Mouse (Mus musculus): ENCODE data around the gene Upp2.

The Upp2 gene

DNA sequence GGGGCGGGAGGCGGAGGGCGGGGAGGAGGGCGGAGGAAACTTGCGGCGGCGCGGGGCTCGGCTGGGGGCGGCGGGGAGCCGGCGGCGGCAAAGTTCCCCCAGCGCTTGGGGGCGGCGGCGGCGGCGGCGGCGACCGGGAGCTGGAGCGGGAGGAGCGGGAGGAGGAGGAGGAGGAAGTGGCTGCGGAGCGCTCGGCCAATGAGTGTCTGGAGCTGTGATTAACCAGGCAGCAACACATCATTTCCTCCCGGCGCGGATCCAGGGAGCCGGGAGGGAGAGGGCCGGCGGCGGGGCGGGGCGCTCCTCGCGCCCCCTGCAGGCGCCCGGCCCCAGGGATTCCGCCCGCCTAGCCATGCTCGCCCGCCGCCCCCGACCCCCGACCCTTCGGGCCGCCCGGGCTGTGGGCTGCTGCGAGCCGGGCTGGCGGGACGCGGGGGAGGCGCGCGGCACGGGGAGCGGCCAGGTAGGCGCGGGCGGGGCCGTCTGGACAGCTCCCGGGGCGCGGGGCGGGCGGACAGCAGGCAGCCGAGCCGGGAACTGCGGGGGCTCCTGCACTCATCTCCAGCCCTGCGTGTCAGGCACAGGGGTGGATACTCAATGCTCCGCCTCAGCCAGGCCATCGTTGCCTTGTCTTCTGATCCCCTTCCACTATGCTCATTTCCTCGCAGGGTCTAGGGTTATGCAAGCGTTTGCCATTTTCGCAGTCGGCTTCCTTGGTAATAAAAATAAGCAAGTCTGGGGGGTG, at the start of gene Upp2, which contains the start of gene Acvr1:
Gene Upp2 (plus strand): TSS at position 233 of the 745 bp plus-strand sequence.
Gene Acvr1 (minus strand): TSS at position 92 of the 745 bp plus-strand sequence.
- DNase-seq (ENCODE audit: low spot score in 2 of 2), result peak; percentile 91 to 92

GRCm38 (mm10) chr2:58518517-58518916, 48.6 kb upstream of the Upp2 start:
- DNase-seq (ENCODE audit: low spot score in 2 of 2), result no peak

DNA sequence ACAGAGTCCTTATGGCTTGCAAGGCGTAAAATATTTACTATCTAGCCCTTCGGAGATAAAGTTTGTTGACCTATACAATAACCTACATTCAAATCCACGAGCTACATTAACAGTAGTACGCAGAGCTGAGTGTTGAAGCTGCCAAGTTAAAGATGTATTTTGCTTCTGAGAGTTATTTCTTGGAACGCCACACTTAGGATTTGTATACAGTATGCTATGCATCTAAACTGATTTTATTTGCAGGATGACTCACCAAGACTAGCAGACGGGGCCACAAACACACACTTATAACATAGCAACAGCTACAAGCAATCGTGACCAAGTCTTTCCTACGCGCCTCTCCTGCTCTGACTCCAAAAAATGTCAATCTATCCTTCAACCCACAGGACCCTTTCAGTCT, 46.4 kb upstream of the Upp2 start:
- no peak for DNase-seq (ENCODE audit: low spot score in 2 of 2)

DNA sequence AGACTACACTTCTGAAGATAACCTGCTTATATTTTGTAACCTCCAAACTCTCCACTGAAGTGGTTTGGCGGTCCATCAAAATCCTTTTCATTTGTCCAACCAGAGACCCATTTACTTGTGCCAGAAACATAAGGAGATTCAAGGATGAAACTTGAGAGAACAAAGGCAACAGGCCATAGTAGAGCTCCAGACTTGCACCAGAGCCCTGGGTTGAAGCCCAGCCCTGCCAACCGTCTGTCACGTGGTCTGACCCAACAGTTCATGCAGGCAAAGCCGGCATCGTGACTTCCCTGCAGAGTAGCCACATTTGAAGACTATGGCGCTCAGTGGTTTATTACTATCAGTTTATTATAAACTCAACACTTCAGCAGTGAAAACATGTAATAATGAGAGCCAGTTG, 45.5 kb upstream of the Upp2 start:
- DNase-seq (ENCODE audit: low spot score in 2 of 2), result peak in 1 of 2 experiments; percentile 36

- no peak for DNase-seq (ENCODE audit: low spot score in 2 of 2)
Measured at GRCm38 (mm10) chr2:58523097-58523496, 44.0 kb upstream of the Upp2 start.

- DNase-seq (ENCODE audit: low spot score in 2 of 2), result no peak
Measured at GRCm38 (mm10) chr2:58523894-58524293, 43.2 kb upstream of the Upp2 start.

- DNase-seq (ENCODE audit: low spot score in 2 of 2), result no peak
Measured at GRCm38 (mm10) chr2:58524356-58524755, 42.7 kb upstream of the Upp2 start.

DNA sequence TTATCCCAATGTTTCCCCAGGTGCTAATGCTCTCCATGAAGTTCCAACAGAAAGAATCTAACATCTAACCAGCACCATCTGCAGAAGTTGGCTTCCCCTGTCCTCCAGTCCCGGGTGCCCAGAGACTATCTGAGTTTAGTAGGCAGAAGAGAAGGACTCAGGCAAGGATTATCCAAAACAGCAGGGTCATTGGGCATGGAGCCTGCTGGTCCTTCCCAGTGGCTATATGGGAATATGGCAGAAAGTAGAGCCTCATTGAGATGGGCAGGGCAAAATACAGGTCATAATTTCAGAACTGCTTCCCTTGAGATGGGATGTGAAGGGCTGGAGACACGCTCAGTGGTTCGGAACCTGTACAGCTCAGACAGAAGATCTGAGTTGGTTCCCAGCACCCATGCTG, 39.3 kb upstream of the Upp2 start:
- DNase-seq (ENCODE audit: low spot score in 2 of 2), result no peak

GRCm38 (mm10) chr2:58529384-58529783, 37.7 kb upstream of the Upp2 start:
- no peak for DNase-seq (ENCODE audit: low spot score in 2 of 2)

- DNase-seq (ENCODE audit: low spot score in 2 of 2), result no peak
Measured at GRCm38 (mm10) chr2:58529860-58530440, 37.1 kb upstream of the Upp2 start.

GRCm38 (mm10) chr2:58530521-58530920, 36.6 kb upstream of the Upp2 start:
- no peak for DNase-seq (ENCODE audit: low spot score in 2 of 2)

GRCm38 (mm10) chr2:58532260-58532850, 34.7 kb upstream of the Upp2 start:
- DNase-seq (ENCODE audit: low spot score in 2 of 2), result peak; percentile 89 to 92

DNA sequence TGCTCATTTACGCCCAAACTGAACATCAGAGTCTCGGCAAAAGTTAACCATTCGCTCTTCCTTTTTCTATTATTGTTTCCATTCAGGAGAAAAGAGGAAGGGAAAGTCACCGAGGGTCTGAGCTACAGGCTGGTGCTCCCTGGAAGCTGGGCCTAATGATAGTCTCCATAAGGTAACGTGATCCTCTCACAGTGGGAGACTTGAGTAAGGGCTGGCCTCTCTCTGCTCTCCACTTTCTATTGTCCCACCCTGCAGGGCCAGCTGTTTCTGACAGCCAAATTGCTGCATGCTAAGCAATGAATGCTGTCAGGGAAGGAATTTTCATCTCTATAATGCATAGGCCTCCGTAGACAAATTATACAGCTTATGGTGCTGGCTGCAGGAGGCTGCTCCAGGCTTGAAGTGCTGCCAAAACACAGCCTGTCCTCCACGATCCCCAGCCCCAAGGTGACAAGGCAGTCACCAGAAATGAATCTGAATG, 33.5 kb upstream of the Upp2 start:
- DNase-seq (ENCODE audit: low spot score in 2 of 2), result no peak

DNA sequence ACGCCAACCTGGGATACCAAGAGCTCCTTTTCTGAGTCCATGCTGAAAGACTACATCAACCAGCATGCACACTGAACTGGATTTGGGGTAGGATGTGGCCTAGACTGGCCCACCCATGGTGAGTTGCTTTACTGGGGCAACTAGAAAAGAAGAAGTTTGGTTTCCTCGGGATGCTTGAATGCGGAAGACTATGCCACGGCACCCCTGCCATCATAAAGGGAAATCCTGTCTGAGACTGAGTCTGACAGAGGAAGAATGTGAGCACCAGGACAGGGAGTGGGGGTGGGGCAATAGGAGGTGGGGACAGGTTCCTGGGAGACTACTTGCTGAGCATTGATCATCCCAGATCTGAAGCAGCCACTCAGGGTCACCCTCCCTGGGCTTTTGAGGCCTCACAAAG, 32.7 kb upstream of the Upp2 start:
- no peak for DNase-seq (ENCODE audit: low spot score in 2 of 2)

DNA sequence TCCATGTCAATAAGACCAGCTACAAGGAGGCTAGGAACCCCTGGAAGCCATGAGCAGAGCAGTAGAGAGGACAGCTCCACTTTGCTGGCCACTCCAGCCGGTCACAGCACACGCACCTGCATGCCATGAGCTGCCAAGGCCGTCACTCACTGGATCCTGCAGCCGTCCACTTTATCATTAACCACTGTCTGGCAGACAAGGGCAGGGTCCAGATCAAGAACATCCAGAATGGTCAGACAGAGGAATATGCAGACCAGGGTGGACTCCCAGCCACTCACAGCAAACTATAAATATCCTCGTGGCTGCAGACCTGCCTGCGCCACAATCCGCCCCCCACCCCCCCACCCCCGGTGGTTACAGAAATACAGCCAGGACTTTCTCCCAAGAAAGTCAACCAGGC, 31.9 kb upstream of the Upp2 start:
- DNase-seq (ENCODE audit: low spot score in 2 of 2), result no peak

GRCm38 (mm10) chr2:58536796-58537195, 30.3 kb upstream of the Upp2 start:
- DNase-seq (ENCODE audit: low spot score in 2 of 2), result no peak

DNA sequence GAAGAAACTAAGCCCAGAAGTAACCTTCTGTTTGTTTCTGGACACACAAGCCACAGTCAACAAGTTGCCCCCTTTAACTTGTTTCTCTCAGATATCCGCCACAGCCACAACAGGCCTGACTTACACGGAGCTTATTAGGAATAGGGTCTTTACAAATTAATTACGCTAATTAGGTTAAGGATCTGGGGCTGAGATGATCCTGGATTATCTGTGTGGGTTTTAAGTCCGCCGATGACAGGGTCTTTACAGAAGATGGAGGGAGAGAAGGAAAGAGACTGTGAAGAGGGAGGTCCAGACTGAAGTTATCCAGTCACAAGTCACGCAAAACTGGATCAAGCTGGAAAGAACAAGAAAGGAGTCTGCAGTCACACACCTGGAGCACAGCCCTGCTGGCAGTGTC, 28.9 kb upstream of the Upp2 start:
- DNase-seq (ENCODE audit: low spot score in 2 of 2), result no peak

DNA sequence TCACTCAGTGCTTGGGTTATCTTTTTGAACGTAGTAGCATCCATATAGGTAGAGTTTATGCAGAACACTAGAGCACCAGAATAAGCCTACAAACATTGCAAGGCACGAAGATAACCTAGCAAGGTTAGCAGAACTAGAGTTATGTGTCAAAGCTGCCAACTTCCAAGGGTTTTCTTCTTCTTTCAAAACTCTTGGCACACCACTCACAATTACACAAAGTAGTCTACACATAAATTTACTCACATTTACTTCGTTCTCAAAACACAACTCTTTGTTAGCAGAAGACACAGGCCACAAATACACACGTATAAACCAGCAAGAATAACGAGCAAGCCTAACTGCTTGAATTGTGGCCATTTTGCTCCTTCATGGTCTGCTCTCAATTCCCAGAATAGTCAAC, 23.8 kb upstream of the Upp2 start:
- DNase-seq (ENCODE audit: low spot score in 2 of 2), result no peak

GRCm38 (mm10) chr2:58544368-58544767, 22.7 kb upstream of the Upp2 start:
- DNase-seq (ENCODE audit: low spot score in 2 of 2), result no peak

GRCm38 (mm10) chr2:58546264-58546663, 20.8 kb upstream of the Upp2 start:
- DNase-seq (ENCODE audit: low spot score in 2 of 2), result no peak

- DNase-seq (ENCODE audit: low spot score in 2 of 2), result no peak
Measured at GRCm38 (mm10) chr2:58548943-58549342, 18.2 kb upstream of the Upp2 start.

DNA sequence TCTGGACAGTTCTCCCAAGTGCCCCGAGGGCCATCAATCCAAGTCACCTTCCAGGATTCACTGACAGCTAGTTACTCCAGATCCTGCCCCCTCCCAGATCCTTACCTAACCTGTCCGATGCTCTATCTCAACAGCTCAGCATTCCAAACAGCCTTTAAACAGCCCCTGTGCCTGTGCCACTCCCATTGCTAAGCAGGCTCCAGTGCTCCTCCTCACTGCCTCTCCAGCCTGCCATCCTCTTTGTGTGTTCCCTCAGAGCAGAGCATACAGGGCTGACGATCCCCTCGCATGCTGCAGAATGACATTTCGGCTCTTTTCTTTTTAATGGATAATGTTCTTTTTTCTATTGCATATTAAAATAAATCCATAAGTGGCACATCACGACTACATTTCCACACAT, 17.1 kb upstream of the Upp2 start:
- DNase-seq (ENCODE audit: low spot score in 2 of 2), result no peak

DNA sequence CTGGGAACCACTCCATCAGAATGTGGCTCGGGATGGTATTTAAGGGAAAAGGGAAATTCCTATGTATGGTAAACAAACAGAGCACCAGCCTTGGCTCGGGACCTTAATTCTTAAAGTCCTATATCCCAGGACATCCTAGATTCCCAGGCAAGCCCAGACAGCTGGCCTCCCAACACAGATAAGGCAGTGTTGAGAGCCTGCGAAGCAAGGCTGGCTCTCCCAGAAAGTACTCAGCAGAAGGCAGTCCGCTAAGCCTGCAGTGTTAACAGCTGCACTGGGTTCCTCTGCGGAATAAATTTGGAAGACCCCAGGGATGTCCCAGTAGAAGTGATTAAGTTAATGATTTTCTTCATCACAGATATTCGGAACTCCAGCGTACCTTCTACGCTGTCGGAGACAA, 16.6 kb upstream of the Upp2 start:
- no peak for DNase-seq (ENCODE audit: low spot score in 2 of 2)

Data from heart, adult 9 months (tissue).